Mouse (Mus musculus) erythroid progenitor cell, adult 5-6 weeks (primary cell): Measurements from ENCODE around the gene Casq2. TPM values are rescaled to one million over a fixed set of nuclear protein-coding genes. Genes with fewer than 3 reads are reported as not detected.
A peak's percentile ranks its signal among the peaks of the same experiment; 100 is the strongest.
"Not testable (repeated sequence)": the region's sequence is repeated elsewhere in the genome, so short reads cannot be mapped to it uniquely, and the experiment has no call there.

Experiments used
- ATAC-seq: replicated peaks from 2 replicates; pipeline ENCODE4 v1.8.0; 2016; ENCODE audit warnings: moderate number of reproducible peaks, mild to moderate bottlenecking, moderate TSS enrichment, inconsistent platforms; ENCODE audit not compliant: poor library complexity, low FRiP score, severe bottlenecking
- total RNA-seq, 2 experiments: library from RNA; stranded (forward) in 1 of 2; stranded (reverse) in 1 of 2; fragments of 150-400 nt in 1 of 2; fragments of 186-747, 209-891 nt in 1 of 2; gene quantifications; 2 replicates each; pipeline versions ENCODE4 v1.2.3 to v1.2.4; 2015 to 2017; ENCODE audit warnings: low replicate concordance in 2 of 2

The Casq2 gene
- total RNA-seq, 2 experiments from 2014 or later = not detected

- ATAC-seq = no peak
Measured at GRCm38 (mm10) chr3:102157652-102158051, 71.4 kb downstream of the Casq2 start.

- peak; percentile 60; the same call in 1 of the 2 replicates for ATAC-seq
Measured at GRCm38 (mm10) chr3:102158759-102159422, 72.7 kb downstream of the Casq2 start.

- no peak for ATAC-seq
Measured at GRCm38 (mm10) chr3:102159423-102160325, 73.5 kb downstream of the Casq2 start.

- not testable (repeated sequence) for ATAC-seq
Measured at GRCm38 (mm10) chr3:102163861-102164260, 77.6 kb downstream of the Casq2 start.

- ATAC-seq = 0 out of 2 replicates have a peak, but pooled peaks have one; percentile 27
Measured at GRCm38 (mm10) chr3:102164911-102165310, 78.7 kb downstream of the Casq2 start.

GRCm38 (mm10) chr3:102165536-102166286 lies 79.5 kb downstream of the Casq2 start:
- peak; percentile 86 for ATAC-seq

- ATAC-seq = peak; percentile 53
Measured at GRCm38 (mm10) chr3:102166287-102166620, 80.0 kb downstream of the Casq2 start.

- no peak for ATAC-seq
Measured at GRCm38 (mm10) chr3:102166794-102167193, 80.6 kb downstream of the Casq2 start.

GRCm38 (mm10) chr3:102167555-102168210 lies 81.5 kb downstream of the Casq2 start:
- ATAC-seq = no peak

GRCm38 (mm10) chr3:102169197-102169905 lies 83.1 kb downstream of the Casq2 start:
- ATAC-seq = peak; percentile 15; the same call in 1 of the 2 replicates

GRCm38 (mm10) chr3:102174118-102174865 lies 88.1 kb downstream of the Casq2 start:
- no peak for ATAC-seq

- no peak for ATAC-seq
Measured at GRCm38 (mm10) chr3:102175701-102176100, 89.5 kb downstream of the Casq2 start.

- no peak for ATAC-seq
Measured at GRCm38 (mm10) chr3:102176116-102176515, 89.9 kb downstream of the Casq2 start.

GRCm38 (mm10) chr3:102177837-102178615 lies 91.8 kb downstream of the Casq2 start:
- no peak for ATAC-seq

- no peak for ATAC-seq
Measured at GRCm38 (mm10) chr3:102179869-102180268, 93.7 kb downstream of the Casq2 start.

GRCm38 (mm10) chr3:102180746-102181145 lies 94.5 kb downstream of the Casq2 start:
- ATAC-seq = peak; percentile 65

GRCm38 (mm10) chr3:102181191-102181590 lies 95.0 kb downstream of the Casq2 start:
- no peak for ATAC-seq

GRCm38 (mm10) chr3:102182601-102183000 lies 96.4 kb downstream of the Casq2 start:
- ATAC-seq = no peak
